Mouse (Mus musculus): ENCODE results near the gene St3gal4.

Gene St3gal4

GRCm38 (mm10) chr9:35105438-35105837 lies 13.6 kb downstream of the St3gal4 start:
- DNase-seq, result no peak

GRCm38 (mm10) chr9:35104711-35105110 lies 14.4 kb downstream of the St3gal4 start:
- DNase-seq, result no peak

- DNase-seq, result no peak
Measured at GRCm38 (mm10) chr9:35098762-35099161, 20.3 kb downstream of the St3gal4 start.

- DNase-seq, result no peak
Measured at GRCm38 (mm10) chr9:35097901-35098300, 21.2 kb downstream of the St3gal4 start.

- DNase-seq, result no peak
Measured at GRCm38 (mm10) chr9:35095726-35096125, 23.3 kb downstream of the St3gal4 start.

- no peak for DNase-seq
Measured at GRCm38 (mm10) chr9:35093350-35093749, 25.7 kb downstream of the St3gal4 start.

- DNase-seq, result no peak
Measured at GRCm38 (mm10) chr9:35092904-35093303, 26.2 kb downstream of the St3gal4 start.

- DNase-seq, result peak; percentile 3
Measured at GRCm38 (mm10) chr9:35061446-35061845, 57.6 kb downstream of the St3gal4 start.

- no peak for DNase-seq
Measured at GRCm38 (mm10) chr9:35059881-35060280, 59.2 kb downstream of the St3gal4 start.

- peak; percentile 75 for DNase-seq
Measured at GRCm38 (mm10) chr9:35058596-35059354, 60.3 kb downstream of the St3gal4 start.

- DNase-seq, result no peak
Measured at GRCm38 (mm10) chr9:35058186-35058585, 60.9 kb downstream of the St3gal4 start.

GRCm38 (mm10) chr9:35057631-35058030 lies 61.4 kb downstream of the St3gal4 start:
- DNase-seq, result no peak

- DNase-seq, result no peak
Measured at GRCm38 (mm10) chr9:35056611-35057010, 62.5 kb downstream of the St3gal4 start.

GRCm38 (mm10) chr9:35055528-35056330 lies 63.3 kb downstream of the St3gal4 start:
- DNase-seq, result no peak

- DNase-seq, result no peak
Measured at GRCm38 (mm10) chr9:35053669-35054068, 65.4 kb downstream of the St3gal4 start.

- DNase-seq, result no peak
Measured at GRCm38 (mm10) chr9:35053081-35053480, 66.0 kb downstream of the St3gal4 start.

GRCm38 (mm10) chr9:35052671-35053070 lies 66.4 kb downstream of the St3gal4 start:
- no peak for DNase-seq

- no peak for DNase-seq
Measured at GRCm38 (mm10) chr9:35051666-35052065, 67.4 kb downstream of the St3gal4 start.

GRCm38 (mm10) chr9:35050701-35051454 lies 68.2 kb downstream of the St3gal4 start:
- DNase-seq, result no peak

- no peak for DNase-seq
Measured at GRCm38 (mm10) chr9:35049891-35050527, 69.1 kb downstream of the St3gal4 start.

GRCm38 (mm10) chr9:35048449-35048848 lies 70.6 kb downstream of the St3gal4 start:
- DNase-seq, result no peak

- peak; percentile 76 for DNase-seq
Measured at GRCm38 (mm10) chr9:35045756-35046155, 73.3 kb downstream of the St3gal4 start.

GRCm38 (mm10) chr9:35045031-35045531 lies 74.0 kb downstream of the St3gal4 start:
- DNase-seq, result peak; percentile 58

Measured in kidney, postnatal 14 days (tissue).